Mouse (Mus musculus): ENCODE data around the gene Rrp9. TPM values are rescaled to one million over a fixed set of nuclear protein-coding genes. Genes with fewer than 3 reads are reported as not detected.

Gene Rrp9
- polyA plus RNA-seq, 1 experiment from 2014 or later: 46.2 TPM

GRCm38 (mm10) chr9:106504246-106504645 is 28.5 kb downstream of the Rrp9 start:
- Histone ChIP-seq H3K4me2 (replicated peaks) (no peak overlapping the region), H3K4me1 (replicated peaks) (no peaks in the 10 kb centered on the region), H3K9ac (replicated peaks) (no peak overlapping the region), H3K36me3 (no peaks in the 10 kb centered on the region), H3K9me3 (no peaks in the 10 kb centered on the region), H3K27ac (no peak overlapping the region), H3K27me3 (no peaks in the 10 kb centered on the region), H3K4me3 (replicated peaks) (no peak overlapping the region)
- WGBS: 78% methylated on average over 6 of the region's 6 CpGs
- ATAC-seq: no peak

DNA sequence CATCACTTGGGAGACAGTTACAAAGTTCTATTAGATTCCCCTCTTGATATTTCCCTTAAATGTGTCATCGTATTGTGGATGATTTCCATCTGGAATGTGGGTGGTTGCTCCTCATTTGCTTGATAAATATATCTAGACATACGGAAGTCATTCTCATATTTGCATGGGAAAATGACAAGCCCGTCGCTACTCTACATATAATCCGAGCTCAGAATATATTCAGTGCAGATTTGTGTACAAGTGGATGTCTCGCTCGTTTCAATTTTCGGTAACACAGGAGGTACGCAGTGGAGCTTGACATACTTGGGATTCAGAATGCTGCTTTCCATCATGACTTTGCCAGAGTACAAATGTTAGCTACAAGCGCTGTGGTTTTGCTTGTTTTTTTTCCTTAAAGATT is 33.6 kb downstream of the Rrp9 start:
- WGBS: 91% methylated on average over 10 of the region's 10 CpGs
- H3K4me1 ChIP-seq (replicated peaks): no peaks in the 10 kb centered on the region
- H3K36me3 ChIP-seq: no peaks in the 10 kb centered on the region
- no peak overlapping the region for H3K27ac ChIP-seq
- H3K9ac ChIP-seq (replicated peaks): no peak overlapping the region
- no peak for ATAC-seq
- H3K9me3 ChIP-seq: no peaks in the 10 kb centered on the region
- no peak overlapping the region for H3K4me2 ChIP-seq (replicated peaks)
- H3K4me3 ChIP-seq (replicated peaks): no peak overlapping the region
- H3K27me3 ChIP-seq: no peaks in the 10 kb centered on the region

GRCm38 (mm10) chr9:106512729-106513450 is 37.1 kb downstream of the Rrp9 start:
- Histone ChIP-seq H3K27ac (no peak overlapping the region), H3K4me1 (replicated peaks) (no peaks in the 10 kb centered on the region), H3K36me3 (no peaks in the 10 kb centered on the region), H3K9ac (replicated peaks) (no peak overlapping the region), H3K27me3 (no peaks in the 10 kb centered on the region), H3K9me3 (no peaks in the 10 kb centered on the region; the same call in 1 of the 2 replicates), H3K4me2 (replicated peaks) (no peak overlapping the region), H3K4me3 (replicated peaks) (no peak overlapping the region)
- WGBS: 71% methylated on average over 13 of the region's 13 CpGs
- ATAC-seq: no peak

GRCm38 (mm10) chr9:106513566-106513965 is 37.8 kb downstream of the Rrp9 start:
- 83% methylated on average over 6 of the region's 6 CpGs for WGBS
- Histone ChIP-seq H3K9ac (replicated peaks) (no peak overlapping the region), H3K4me3 (replicated peaks) (no peak overlapping the region), H3K4me2 (replicated peaks) (no peak overlapping the region), H3K27ac (no peak overlapping the region), H3K9me3 (no peaks in the 10 kb centered on the region; the same call in 1 of the 2 replicates), H3K27me3 (no peaks in the 10 kb centered on the region), H3K4me1 (replicated peaks) (no peaks in the 10 kb centered on the region), H3K36me3 (no peaks in the 10 kb centered on the region)
- no peak for ATAC-seq

- ATAC-seq: no peak
- WGBS: 83% methylated on average over 4 of the region's 4 CpGs
- no peak within 1 kb of the TSS for H3K9ac ChIP-seq (replicated peaks)
- H3K4me2 ChIP-seq (replicated peaks): no peak within 1 kb of the TSS
- no peaks in the 10 kb centered on the region; the same call in 1 of the 2 replicates for H3K9me3 ChIP-seq
- no peak within 1 kb of the TSS for H3K27ac ChIP-seq
- H3K27me3 ChIP-seq: no peaks in the 10 kb centered on the region
- H3K4me1 ChIP-seq (replicated peaks): no peaks in the 10 kb centered on the region
- H3K36me3 ChIP-seq: no peaks in the 10 kb centered on the region
- no peak within 1 kb of the TSS for H3K4me3 ChIP-seq (replicated peaks)
Measured at GRCm38 (mm10) chr9:106514273-106514672, 38.5 kb downstream of the Rrp9 start, which contains the start of gene Iqcf5. Iqcf5 (plus strand) TSS chr9:106514573.

DNA sequence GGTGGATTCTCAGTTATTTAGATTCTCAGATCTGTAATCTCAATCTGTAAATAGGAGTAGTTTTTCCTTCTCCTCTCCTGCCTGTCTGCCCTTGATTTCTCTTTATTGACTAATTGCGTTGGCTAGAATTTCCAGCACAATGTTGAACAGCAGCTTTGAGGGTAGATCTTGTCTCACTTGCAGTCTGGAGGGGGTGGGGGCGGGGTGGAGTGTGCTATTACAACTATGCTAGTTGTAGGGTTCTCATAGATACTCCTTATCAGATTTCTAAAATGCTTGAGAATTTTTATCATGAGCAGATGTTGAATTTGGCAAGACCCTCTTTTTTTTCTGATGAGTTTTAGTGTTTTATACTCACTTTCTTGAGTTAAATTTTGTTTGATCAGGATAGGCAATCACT is 43.7 kb downstream of the Rrp9 start:
- H3K9me3 ChIP-seq: no peaks in the 10 kb centered on the region; the same call in 1 of the 2 replicates
- H3K4me1 ChIP-seq (replicated peaks): no peaks in the 10 kb centered on the region
- H3K27me3 ChIP-seq: no peaks in the 10 kb centered on the region
- no peak overlapping the region for H3K9ac ChIP-seq (replicated peaks)
- H3K27ac ChIP-seq: no peak overlapping the region
- H3K36me3 ChIP-seq: no peaks in the 10 kb centered on the region
- H3K4me2 ChIP-seq (replicated peaks): no peak overlapping the region
- WGBS: 90% methylated on average over 2 of the region's 2 CpGs
- no peak overlapping the region for H3K4me3 ChIP-seq (replicated peaks)
- no peak for ATAC-seq

DNA sequence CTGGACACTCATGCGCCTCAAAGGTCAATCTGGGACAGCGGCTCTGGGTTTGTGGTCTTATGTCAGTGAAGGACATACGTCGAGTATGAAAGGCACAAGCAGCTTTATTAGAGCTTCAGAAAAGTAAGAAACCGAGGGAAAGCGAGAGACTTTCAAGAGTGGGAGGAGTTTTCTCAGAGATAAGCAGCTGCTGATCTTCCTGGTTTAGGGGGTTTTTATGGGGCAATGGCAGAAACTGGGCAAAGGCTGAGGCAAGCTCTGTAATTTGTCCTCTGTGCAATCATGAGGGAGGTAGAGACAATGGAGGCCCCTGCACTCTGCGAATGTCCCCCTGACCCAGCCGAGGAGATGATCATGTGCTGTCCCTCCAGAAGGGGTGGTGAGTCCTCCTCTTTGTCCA is 44.1 kb downstream of the Rrp9 start:
- WGBS: 86% methylated on average over 8 of the region's 8 CpGs
- no peaks in the 10 kb centered on the region; the same call in 1 of the 2 replicates for H3K9me3 ChIP-seq
- no peak overlapping the region for H3K4me2 ChIP-seq (replicated peaks)
- no peaks in the 10 kb centered on the region for H3K4me1 ChIP-seq (replicated peaks)
- H3K9ac ChIP-seq (replicated peaks): no peak overlapping the region
- H3K27ac ChIP-seq: no peak overlapping the region
- ATAC-seq: no peak
- no peaks in the 10 kb centered on the region for H3K27me3 ChIP-seq
- H3K36me3 ChIP-seq: no peaks in the 10 kb centered on the region
- no peak overlapping the region for H3K4me3 ChIP-seq (replicated peaks)

DNA sequence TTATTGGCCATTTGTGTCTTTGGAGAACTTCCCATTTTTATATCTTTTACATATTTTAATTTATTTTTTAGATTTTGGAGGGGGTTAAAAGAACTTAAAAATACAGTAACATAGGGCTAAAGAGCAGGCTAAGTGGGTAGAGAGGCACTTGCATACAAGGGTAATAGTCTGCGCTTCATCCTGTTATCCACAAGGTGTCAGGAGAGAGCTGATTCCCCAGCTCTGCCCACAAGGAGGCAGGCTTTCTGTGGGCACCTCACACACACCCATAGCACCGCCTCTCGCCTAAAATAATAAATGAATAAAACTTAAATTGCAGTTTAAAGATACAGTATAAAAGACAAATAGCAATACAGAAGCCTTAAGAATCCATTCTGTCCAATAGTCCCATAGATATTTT is 56.1 kb downstream of the Rrp9 start:
- Histone ChIP-seq H3K4me2 (replicated peaks) (no peak overlapping the region), H3K4me3 (replicated peaks) (no peak overlapping the region), H3K9me3 (no peaks in the 10 kb centered on the region), H3K27ac (no peak overlapping the region), H3K4me1 (replicated peaks) (no peaks in the 10 kb centered on the region), H3K9ac (replicated peaks) (no peak overlapping the region), H3K27me3 (no peaks in the 10 kb centered on the region), H3K36me3 (no peaks in the 10 kb centered on the region)
- no peak for ATAC-seq
- WGBS: 30% methylated on average over 3 of the region's 3 CpGs

GRCm38 (mm10) chr9:106534296-106534695 is 58.5 kb downstream of the Rrp9 start:
- Histone ChIP-seq H3K27ac (no peak overlapping the region), H3K9me3 (no peaks in the 10 kb centered on the region), H3K27me3 (no peaks in the 10 kb centered on the region), H3K36me3 (no peaks in the 10 kb centered on the region), H3K9ac (replicated peaks) (no peak overlapping the region), H3K4me3 (replicated peaks) (no peak overlapping the region), H3K4me1 (replicated peaks) (no peaks in the 10 kb centered on the region), H3K4me2 (replicated peaks) (no peak overlapping the region)
- WGBS: 84% methylated on average over 7 of the region's 7 CpGs
- no peak for ATAC-seq

DNA sequence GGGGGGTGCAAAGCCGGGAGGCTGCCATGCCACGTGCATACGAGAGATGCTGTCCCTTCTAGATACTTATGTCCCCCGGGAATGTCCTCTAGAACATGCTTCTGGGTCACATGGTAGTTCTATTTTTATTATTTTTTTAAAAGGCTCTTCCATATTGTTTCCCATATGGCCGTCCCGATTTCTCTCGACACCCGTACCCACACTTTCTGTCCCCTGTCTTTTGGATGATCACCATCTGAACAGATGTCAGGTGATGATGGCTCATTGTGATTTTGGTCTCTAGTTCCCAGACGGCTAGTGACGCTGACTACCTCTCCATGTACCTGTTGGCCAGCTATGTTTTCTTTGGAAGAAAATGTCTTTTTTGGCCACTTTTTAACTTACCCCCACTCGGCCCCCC is 59.2 kb downstream of the Rrp9 start:
- Histone ChIP-seq H3K36me3 (no peaks in the 10 kb centered on the region), H3K4me1 (replicated peaks) (no peaks in the 10 kb centered on the region), H3K9me3 (no peaks in the 10 kb centered on the region), H3K9ac (replicated peaks) (no peak overlapping the region), H3K4me2 (replicated peaks) (no peak overlapping the region), H3K27me3 (no peaks in the 10 kb centered on the region), H3K4me3 (replicated peaks) (no peak overlapping the region), H3K27ac (no peak overlapping the region)
- WGBS: 92% methylated on average over 11 of the region's 11 CpGs
- no peak for ATAC-seq

Other genes starting within 250 kb of the Rrp9 start
- 91.5 and 93.6 TPM in 2 replicates for gene Alas1, start 227.3 kb upstream of the Rrp9 start, polyA plus RNA-seq (2015; fragmentation: Nextera tagmentation; extraction: Ambion mirVana)
- 10.6 and 13.5 TPM in 2 replicates for gene Poc1a, start 194.9 kb upstream of the Rrp9 start, polyA plus RNA-seq (2015; fragmentation: Nextera tagmentation; extraction: Ambion mirVana)
- 9.0 and 9.4 TPM in 2 replicates for gene Dusp7, start 107.3 kb upstream of the Rrp9 start, polyA plus RNA-seq (2015; fragmentation: Nextera tagmentation; extraction: Ambion mirVana)
- gene Rpl29, start 46.5 kb upstream of the Rrp9 start, polyA plus RNA-seq (2015; fragmentation: Nextera tagmentation; extraction: Ambion mirVana): 676 and 681 TPM in 2 replicates
- 23.6 and 24.4 TPM in 2 replicates for gene Acy1, start 37.6 kb upstream of the Rrp9 start, polyA plus RNA-seq (2015; fragmentation: Nextera tagmentation; extraction: Ambion mirVana)
- gene Abhd14b, start 28.5 kb upstream of the Rrp9 start, polyA plus RNA-seq (2015; fragmentation: Nextera tagmentation; extraction: Ambion mirVana): 5.8 and 6.0 TPM in 2 replicates
- gene Abhd14a, start 28.3 kb upstream of the Rrp9 start, polyA plus RNA-seq (2015; fragmentation: Nextera tagmentation; extraction: Ambion mirVana): 40.2 and 43.0 TPM in 2 replicates
- gene Pcbp4, start 22.7 kb upstream of the Rrp9 start, polyA plus RNA-seq (2015; fragmentation: Nextera tagmentation; extraction: Ambion mirVana): 280 and 309 TPM in 2 replicates
- 0.63 and 0.75 TPM in 2 replicates for gene Gpr62, start 10.0 kb upstream of the Rrp9 start, polyA plus RNA-seq (2015; fragmentation: Nextera tagmentation; extraction: Ambion mirVana)
- gene Parp3, start 986 bp downstream of the Rrp9 start, polyA plus RNA-seq (2015; fragmentation: Nextera tagmentation; extraction: Ambion mirVana): 0.34 and 0.81 TPM in 2 replicates
- gene Iqcf1, start 24.0 kb downstream of the Rrp9 start, polyA plus RNA-seq (2015; fragmentation: Nextera tagmentation; extraction: Ambion mirVana): not detected in 2 replicates
- not detected in 2 replicates for gene Iqcf5, start 38.6 kb downstream of the Rrp9 start, polyA plus RNA-seq (2015; fragmentation: Nextera tagmentation; extraction: Ambion mirVana)
- gene Iqcf3, start 85.7 kb downstream of the Rrp9 start, polyA plus RNA-seq (2015; fragmentation: Nextera tagmentation; extraction: Ambion mirVana): not detected in 2 replicates
- not detected in 2 replicates for gene Iqcf4, start 95.0 kb downstream of the Rrp9 start, polyA plus RNA-seq (2015; fragmentation: Nextera tagmentation; extraction: Ambion mirVana)
- not detected in 2 replicates for gene Iqcf6, start 150.6 kb downstream of the Rrp9 start, polyA plus RNA-seq (2015; fragmentation: Nextera tagmentation; extraction: Ambion mirVana)
- gene Grm2, start 180.1 kb downstream of the Rrp9 start, polyA plus RNA-seq (2015; fragmentation: Nextera tagmentation; extraction: Ambion mirVana): 7.7 and 9.6 TPM in 2 replicates
- 36.8 and 36.9 TPM in 2 replicates for gene Tex264, start 210.0 kb downstream of the Rrp9 start, polyA plus RNA-seq (2015; fragmentation: Nextera tagmentation; extraction: Ambion mirVana)